Mouse (Mus musculus) hindbrain, postnatal 0 days (tissue): ENCODE measurements around the gene Foxf1. TPM values are rescaled to one million over a fixed set of nuclear protein-coding genes. Genes with fewer than 3 reads are reported as not detected.

Source experiments
- ATAC-seq: fragments of 200-750 bp; cut with Nextera tagmentation; 2 replicates; pipeline ENCODE4 v1.8.0; 2017; ENCODE audit warnings: mild to moderate bottlenecking, moderate TSS enrichment, moderate library complexity
- DNase-seq: peaks from one replicate; pipeline ENCODE4 v3.0.0-alpha.2; 2015; ENCODE audit warnings: low spot score
- H3K27ac ChIP-seq: fragments of 300-500 bp; sonication (generic); 2 replicates; pipeline ENCODE4 v1.5.1; 2014; ENCODE audit warnings: mild to moderate bottlenecking
- H3K27me3 ChIP-seq: fragments of 300-500 bp; sonication (generic); 2 replicates; pipeline ENCODE4 v1.6.1; 2014; ENCODE audit warnings: low read length, mixed read lengths; ENCODE audit not compliant: insufficient read depth
- H3K36me3 ChIP-seq: fragments of 300-500 bp; sonication (generic); 2 replicates; pipeline ENCODE4 v1.6.1; 2014; ENCODE audit warnings: low read length, mixed read lengths; ENCODE audit not compliant: insufficient read depth
- H3K4me1 ChIP-seq: fragments of 300-500 bp; sonication (generic); 2 replicates; pipeline ENCODE4 v1.6.1; 2014; ENCODE audit warnings: antibody characterized with exemption, low read length, mixed read lengths; ENCODE audit not compliant: insufficient read depth
- H3K4me2 ChIP-seq: fragments of 300-500 bp; sonication (generic); 2 replicates; pipeline ENCODE4 v1.6.1; 2014; ENCODE audit warnings: low read depth, mild to moderate bottlenecking, low read length, moderate library complexity, mixed read lengths
- H3K4me3 ChIP-seq: fragments of 300-500 bp; sonication (generic); 2 replicates; pipeline ENCODE4 v1.5.1; 2014; ENCODE audit warnings: low read length
- H3K9ac ChIP-seq: fragments of 300-500 bp; sonication (generic); replicated peaks from 2 replicates; pipeline ENCODE4 v1.6.1; 2014; ENCODE audit warnings: mild to moderate bottlenecking, low read length, moderate library complexity, mixed read lengths
- H3K9me3 ChIP-seq: fragments of 300-500 bp; sonication (generic); 2 replicates; pipeline ENCODE4 v1.6.1; 2016; ENCODE audit warnings: low read length, mixed read lengths
- CTCF ChIP-seq: IDR thresholded peaks from 2 replicates; pipeline ENCODE4 v1.5.1; 2016; ENCODE audit warnings: antibody characterized with exemption, control low read depth, low read depth
- WGBS: fragments of 180-500 bp; shearing (Covaris S2); extraction: QIAGEN DNeasy Blood & Tissue Kit; methylation state at CpG from one replicate; pipeline ENCODE4 v1.1.7; 2014; 5-methylcytosine and 5-hydroxymethylcytosine counted together
- polyA plus RNA-seq: library from polyadenylated mRNA; unstranded; fragments of >200 nt; fragmentation: Nextera tagmentation; extraction: Ambion mirVana; gene quantifications from 2 replicates; pipeline ENCODE4 v1.2.1, GENCODE M21; 2015
- total RNA-seq: library from RNA; depleted of rRNA; stranded (reverse); fragments of >200 nt; gene quantifications from 2 replicates; pipeline ENCODE4 v1.2.3, GENCODE M21; 2014; rRNA removed

The Foxf1 gene
- total RNA-seq (1.8 and 1.9 TPM in 2 replicates), polyA plus RNA-seq (1.2 and 1.4 TPM in 2 replicates)

- DNase-seq = no peak
- ATAC-seq = no peak
- no peaks in the 10 kb centered on the region for H3K9me3 ChIP-seq
- peak within 1 kb of the TSS; percentile 60 for H3K4me2 ChIP-seq
- no peaks in the 10 kb centered on the region for H3K36me3 ChIP-seq
- TF ChIP-seq CTCF = no peak
- peaks cover 91% of the 10 kb centered on the region for H3K27me3 ChIP-seq
- H3K27ac ChIP-seq = no peak within 1 kb of the TSS
- H3K9ac ChIP-seq = 0 out of 2 replicates have a peak within 1 kb of the TSS, but pooled peaks have one; percentile 9
- no peaks in the 10 kb centered on the region for H3K4me1 ChIP-seq
- H3K4me3 ChIP-seq = peak within 1 kb of the TSS; percentile 37
- under 1% methylated on average over 67 of the region's 83 CpGs for WGBS
Observed at GRCm38 (mm10) chr8:121084210-121084951, at the start of gene Foxf1. Foxf1 (plus strand) TSS chr8:121084386.

GRCm38 (mm10) chr8:121035611-121036010, 48.6 kb upstream of the Foxf1 start:
- H3K9me3 ChIP-seq = no peaks in the 10 kb centered on the region
- H3K4me1 ChIP-seq = no peaks in the 10 kb centered on the region
- H3K4me3 ChIP-seq = no peak overlapping the region
- no peak for TF ChIP-seq CTCF
- no peaks in the 10 kb centered on the region for H3K36me3 ChIP-seq
- 76% methylated on average over 8 of the region's 8 CpGs for WGBS
- H3K27me3 ChIP-seq = no peaks in the 10 kb centered on the region
- DNase-seq = no peak
- H3K9ac ChIP-seq = no peak overlapping the region
- no peak overlapping the region for H3K4me2 ChIP-seq
- no peak for ATAC-seq
- H3K27ac ChIP-seq = no peak overlapping the region

GRCm38 (mm10) chr8:121043719-121044440, 40.3 kb upstream of the Foxf1 start:
- H3K27ac ChIP-seq = no peak overlapping the region
- no peaks in the 10 kb centered on the region for H3K27me3 ChIP-seq
- H3K36me3 ChIP-seq = no peaks in the 10 kb centered on the region
- DNase-seq (no peak), ATAC-seq (no peak)
- H3K9me3 ChIP-seq = no peaks in the 10 kb centered on the region
- no peak overlapping the region for H3K4me3 ChIP-seq
- no peak overlapping the region for H3K9ac ChIP-seq
- H3K4me2 ChIP-seq = no peak overlapping the region
- no peak for TF ChIP-seq CTCF
- H3K4me1 ChIP-seq = no peaks in the 10 kb centered on the region
- WGBS = 68% methylated on average over 19 of the region's 19 CpGs

- ATAC-seq (no peak; the same call in 1 of the 2 replicates), DNase-seq (no peak)
- Histone ChIP-seq H3K27ac (no peak overlapping the region), H3K4me1 (no peaks in the 10 kb centered on the region), H3K27me3 (no peaks in the 10 kb centered on the region), H3K4me3 (no peak overlapping the region), H3K36me3 (no peaks in the 10 kb centered on the region), H3K9ac (no peak overlapping the region), H3K9me3 (no peaks in the 10 kb centered on the region), H3K4me2 (no peak overlapping the region)
- 68% methylated on average over 9 of the region's 9 CpGs for WGBS
- TF ChIP-seq CTCF = no peak
Observed at GRCm38 (mm10) chr8:121047441-121047840, 36.7 kb upstream of the Foxf1 start.

GRCm38 (mm10) chr8:121058081-121058480, 26.1 kb upstream of the Foxf1 start:
- Histone ChIP-seq H3K4me2 (no peak overlapping the region), H3K9ac (no peak overlapping the region), H3K4me1 (no peaks in the 10 kb centered on the region), H3K27ac (no peak overlapping the region), H3K9me3 (no peaks in the 10 kb centered on the region), H3K36me3 (no peaks in the 10 kb centered on the region), H3K27me3 (no peaks in the 10 kb centered on the region), H3K4me3 (no peak overlapping the region)
- TF ChIP-seq CTCF = no peak
- ATAC-seq (no peak), DNase-seq (no peak)
- 55% methylated on average over 9 of the region's 9 CpGs for WGBS

GRCm38 (mm10) chr8:121059098-121059497, 25.1 kb upstream of the Foxf1 start:
- H3K9me3 ChIP-seq = no peaks in the 10 kb centered on the region
- DNase-seq = peak; percentile 76
- H3K4me2 ChIP-seq = no peak overlapping the region
- no peaks in the 10 kb centered on the region for H3K4me1 ChIP-seq
- no peaks in the 10 kb centered on the region for H3K36me3 ChIP-seq
- H3K27ac ChIP-seq = no peak overlapping the region
- no peaks in the 10 kb centered on the region for H3K27me3 ChIP-seq
- ATAC-seq = peak; percentile 84
- no peak overlapping the region for H3K9ac ChIP-seq
- no peak overlapping the region for H3K4me3 ChIP-seq
- 36% methylated on average over 7 of the region's 7 CpGs for WGBS
- TF ChIP-seq CTCF = no peak
